Mouse (Mus musculus) cerebellum, adult 2 months (tissue): ENCODE measurements around the gene C2cd2.

Source experiments
- CTCF ChIP-seq: fragments of 200-500 bp; IDR thresholded peaks from 2 replicates; pipeline ENCODE4 v1.5.1; 2011; ENCODE audit warnings: low read depth, mild to moderate bottlenecking, control low read depth, low read length, moderate library complexity, borderline replicate concordance; ENCODE audit not compliant: insufficient read depth
- POLR2A ChIP-seq: fragments of 200-500 bp; IDR thresholded peaks from 2 replicates; pipeline ENCODE4 v1.6.1; 2011; ENCODE audit warnings: low read length, control low read depth, borderline replicate concordance; ENCODE audit not compliant: insufficient read depth

DNA sequence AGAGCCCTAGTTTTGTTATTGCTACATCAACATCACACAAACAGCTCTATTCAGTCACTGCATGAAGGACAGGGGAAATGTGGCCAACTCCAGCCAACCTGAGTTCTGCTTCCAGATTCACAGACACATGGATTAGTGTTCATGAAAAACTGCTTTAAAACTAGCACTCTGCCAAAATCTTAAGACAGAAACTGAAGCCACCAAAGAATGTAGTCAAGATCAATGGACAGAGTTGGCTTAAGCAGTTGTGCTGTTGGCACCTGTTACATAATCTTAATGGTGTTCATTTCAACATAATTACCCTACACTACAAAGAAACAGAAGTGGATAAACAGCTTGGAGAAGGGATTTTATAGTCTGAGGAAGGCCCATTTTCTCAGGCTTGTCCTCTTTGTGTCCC lies 106.3 kb downstream of the C2cd2 start:
- TF ChIP-seq POLR2A = no peak
- no peak for TF ChIP-seq CTCF
